Mouse (Mus musculus): ENCODE measurements around the gene Utp14a. TPM values are rescaled to one million over a fixed set of nuclear protein-coding genes. Genes with fewer than 3 reads are reported as not detected.

Utp14a gene
- polyA plus RNA-seq, 1 experiment from 2014 or later = 24.6 TPM

DNA sequence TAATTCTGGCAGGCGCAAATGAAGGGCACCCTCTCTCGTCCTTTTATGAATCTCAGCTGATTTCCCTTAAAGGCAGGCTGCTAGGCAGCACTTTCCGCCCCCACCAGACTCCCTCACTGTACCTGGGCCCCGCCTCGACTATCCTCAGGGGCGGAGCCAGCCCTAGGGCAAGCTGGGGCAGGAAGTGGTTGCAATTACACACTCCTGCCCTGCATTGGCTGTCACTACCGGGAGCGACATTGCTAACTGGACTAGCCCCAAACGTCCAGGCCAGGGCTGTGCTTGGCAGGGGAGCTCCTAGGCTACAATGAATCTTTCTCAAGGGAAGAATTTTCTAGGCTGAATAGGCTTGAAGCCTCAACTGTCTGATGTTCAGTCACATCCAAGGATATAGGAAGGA lies 61.5 kb downstream of the Utp14a start:
- peaks cover 53% of the 10 kb centered on the region for H3K27me3 ChIP-seq (ENCODE audit: poor library complexity, severe bottlenecking)

More for the DNA sequence above, 61.5 kb downstream of the Utp14a start:
- Histone ChIP-seq H3K4me3 (no peak overlapping the region), H3K27ac (no peak overlapping the region), H3K36me3 (replicated peaks) (no peaks in the 10 kb centered on the region), H3K4me1 (peaks cover 13% of the 10 kb centered on the region; the same call in 1 of the 2 replicates), H3K9me3 (no peaks in the 10 kb centered on the region)
- 22% methylated on average over 9 of the region's 9 CpGs for WGBS
- DNase-seq (ENCODE audit: extremely low spot score, low spot score) = no peak

Other genes starting within 250 kb of the Utp14a start
- gene Apln, start 222.0 kb upstream of the Utp14a start, polyA plus RNA-seq (2016; fragmentation: Nextera tagmentation; extraction: Ambion mirVana) = 4.7 and 5.3 TPM in 2 replicates
- gene Xpnpep2, start 148.1 kb upstream of the Utp14a start, polyA plus RNA-seq (2016; fragmentation: Nextera tagmentation; extraction: Ambion mirVana) = 0.66 and 0.74 TPM in 2 replicates
- 1.0 and 1.4 TPM in 2 replicates for gene Sash3, start 110.4 kb upstream of the Utp14a start, polyA plus RNA-seq (2016; fragmentation: Nextera tagmentation; extraction: Ambion mirVana)
- gene Zdhhc9, start 48.0 kb upstream of the Utp14a start, polyA plus RNA-seq (2016; fragmentation: Nextera tagmentation; extraction: Ambion mirVana) = 3.0 and 3.6 TPM in 2 replicates
- gene Bcorl1, start 84.5 kb downstream of the Utp14a start, polyA plus RNA-seq (2016; fragmentation: Nextera tagmentation; extraction: Ambion mirVana) = 5.1 and 6.2 TPM in 2 replicates
- gene Elf4, start 206.3 kb downstream of the Utp14a start, polyA plus RNA-seq (2016; fragmentation: Nextera tagmentation; extraction: Ambion mirVana) = 2.0 and 2.9 TPM in 2 replicates

All from forebrain, embryonic 10.5 days (tissue).